Mouse (Mus musculus) erythroid progenitor cell, adult 5-6 weeks (primary cell): Measurements from ENCODE around the gene AW011738. TPM values are rescaled to one million over a fixed set of nuclear protein-coding genes. Genes with fewer than 3 reads are reported as not detected.

Source experiments
- ATAC-seq: replicated peaks from 2 replicates; pipeline ENCODE4 v1.8.0; 2016; ENCODE audit warnings: moderate number of reproducible peaks, mild to moderate bottlenecking, moderate TSS enrichment, inconsistent platforms; ENCODE audit not compliant: poor library complexity, low FRiP score, severe bottlenecking
- total RNA-seq, 2 experiments: library from RNA; stranded (forward) in 1 of 2; stranded (reverse) in 1 of 2; fragments of 150-400 nt in 1 of 2; fragments of 186-747, 209-891 nt in 1 of 2; gene quantifications; 2 replicates each; pipeline versions ENCODE4 v1.2.3 to v1.2.4; 2015 to 2017; ENCODE audit warnings: low replicate concordance in 2 of 2

The AW011738 gene
- total RNA-seq (2015; ENCODE audit: low replicate concordance) (12.2 and 17.3 TPM in 2 replicates), total RNA-seq (2017; ENCODE audit: low replicate concordance) (13.1 and 16.0 TPM in 2 replicates)

- ATAC-seq = peak; percentile 83
These were observed at the start of gene AW011738 for GRCm38 (mm10) chr4:156203001-156203412. Gene AW011738, plus strand, starts transcription at chr4:156203304.

DNA sequence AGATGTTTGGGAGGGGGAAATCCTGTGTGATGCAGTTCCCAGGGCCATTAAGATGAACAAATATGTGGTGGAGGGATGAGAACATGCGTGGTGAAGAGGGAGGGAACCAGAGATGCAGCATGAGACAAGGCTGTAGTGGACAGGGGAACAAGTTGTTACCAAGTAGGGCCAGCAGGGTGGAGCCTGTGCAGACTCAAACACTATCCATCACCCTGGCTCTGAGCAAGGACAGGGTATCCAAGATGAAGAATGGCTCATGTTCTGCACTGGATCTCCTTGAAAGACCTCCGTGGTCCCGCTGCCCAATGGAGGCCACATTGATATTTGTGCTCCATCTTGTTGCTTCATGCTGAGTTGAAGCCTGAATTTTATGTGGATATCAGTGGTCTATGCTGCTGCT lies 48.3 kb upstream of the AW011738 start:
- ATAC-seq = no peak

- ATAC-seq = 0 out of 2 replicates have a peak, but pooled peaks have one; percentile 31
These were observed 36.6 kb upstream of the AW011738 start for GRCm38 (mm10) chr4:156166477-156166876.

- ATAC-seq = 0 out of 2 replicates have a peak, but pooled peaks have one; percentile 8
These were observed 34.5 kb upstream of the AW011738 start for GRCm38 (mm10) chr4:156168611-156169010.

GRCm38 (mm10) chr4:156169129-156169528 lies 34.0 kb upstream of the AW011738 start:
- ATAC-seq = no peak

GRCm38 (mm10) chr4:156171828-156172227 lies 31.3 kb upstream of the AW011738 start:
- ATAC-seq = no peak

DNA sequence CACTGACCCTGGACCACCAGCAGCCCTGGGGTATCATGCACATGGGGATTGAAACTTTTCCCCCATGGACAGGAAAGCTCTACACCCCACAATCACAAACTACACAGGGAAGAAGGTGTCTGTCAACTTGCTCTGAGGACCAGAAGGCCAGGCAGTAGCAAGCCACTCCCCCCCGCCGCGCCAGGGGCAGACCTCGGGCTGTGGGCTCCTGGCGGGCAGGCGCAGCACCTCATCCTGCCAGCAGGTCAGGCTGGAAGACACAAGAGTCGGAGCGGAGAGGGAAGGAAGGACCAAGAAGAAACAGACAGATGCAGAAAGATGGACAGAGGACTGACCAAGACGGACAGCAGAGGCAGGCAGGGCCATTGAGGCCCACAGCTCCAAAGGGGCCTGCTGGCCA lies 25.5 kb upstream of the AW011738 start:
- ATAC-seq = no peak

- ATAC-seq = no peak
These were observed 19.4 kb upstream of the AW011738 start for GRCm38 (mm10) chr4:156183747-156184146.

DNA sequence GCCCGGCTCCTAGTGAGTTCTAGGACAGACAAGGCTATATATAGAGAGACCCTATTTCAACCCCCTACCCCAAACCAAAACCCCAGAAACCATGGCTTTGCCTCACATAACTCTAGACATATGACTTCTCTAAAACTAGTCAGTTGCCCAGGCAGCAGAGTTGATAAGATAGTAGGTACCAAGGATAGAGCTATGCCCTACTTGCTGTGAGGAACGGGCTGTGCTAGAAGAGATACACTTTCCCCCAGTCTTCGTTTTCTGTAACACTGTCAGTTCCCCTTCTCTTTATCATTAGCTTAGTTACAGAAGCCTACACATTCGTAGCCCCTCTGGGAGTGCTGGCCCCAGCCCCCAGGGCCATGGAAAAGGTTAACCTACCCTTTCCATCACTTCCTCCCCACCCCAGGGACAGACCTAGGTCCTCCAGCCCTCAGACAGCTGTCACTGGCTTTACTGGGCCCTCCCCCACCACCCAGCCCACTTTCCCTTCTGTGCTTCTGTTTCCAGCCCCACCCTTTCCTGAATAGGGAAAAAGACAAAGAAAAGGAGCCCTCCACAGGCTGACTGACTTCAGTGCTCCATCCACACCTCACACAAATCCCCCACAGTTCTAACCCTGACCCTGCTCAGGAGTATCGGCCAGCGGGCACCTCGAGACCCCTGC lies 18.7 kb upstream of the AW011738 start:
- ATAC-seq = no peak

GRCm38 (mm10) chr4:156185456-156185949 lies 17.6 kb upstream of the AW011738 start:
- ATAC-seq = no peak

- ATAC-seq = no peak
These were observed 16.9 kb upstream of the AW011738 start for GRCm38 (mm10) chr4:156185950-156186850.

GRCm38 (mm10) chr4:156188162-156188810 lies 14.8 kb upstream of the AW011738 start:
- no peak for ATAC-seq

- no peak for ATAC-seq
These were observed 14.2 kb upstream of the AW011738 start for GRCm38 (mm10) chr4:156188811-156189323.

GRCm38 (mm10) chr4:156192421-156193199 lies 10.5 kb upstream of the AW011738 start:
- ATAC-seq = peak; percentile 67

DNA sequence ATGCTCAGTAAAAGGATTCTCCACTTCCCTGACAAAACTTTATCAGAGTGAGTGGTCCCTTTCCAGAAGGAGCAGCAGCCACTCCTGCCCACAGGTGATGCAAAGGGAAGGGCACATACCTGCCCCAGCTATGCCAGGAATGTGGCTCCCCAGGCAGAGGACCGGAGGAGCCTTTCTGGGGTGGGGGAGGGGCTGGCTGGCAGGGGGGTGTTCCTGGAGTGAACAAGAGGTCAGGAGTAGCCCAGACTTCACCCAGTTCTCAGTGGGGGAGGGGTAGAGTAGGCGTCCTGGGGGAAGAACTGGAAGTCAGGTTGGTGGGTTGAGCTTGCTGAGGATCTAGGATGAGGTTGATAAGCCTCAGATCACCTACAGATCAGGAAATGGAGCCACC lies 9.9 kb upstream of the AW011738 start:
- no peak for ATAC-seq

- no peak for ATAC-seq
These were observed 9.2 kb upstream of the AW011738 start for GRCm38 (mm10) chr4:156193906-156194305.

DNA sequence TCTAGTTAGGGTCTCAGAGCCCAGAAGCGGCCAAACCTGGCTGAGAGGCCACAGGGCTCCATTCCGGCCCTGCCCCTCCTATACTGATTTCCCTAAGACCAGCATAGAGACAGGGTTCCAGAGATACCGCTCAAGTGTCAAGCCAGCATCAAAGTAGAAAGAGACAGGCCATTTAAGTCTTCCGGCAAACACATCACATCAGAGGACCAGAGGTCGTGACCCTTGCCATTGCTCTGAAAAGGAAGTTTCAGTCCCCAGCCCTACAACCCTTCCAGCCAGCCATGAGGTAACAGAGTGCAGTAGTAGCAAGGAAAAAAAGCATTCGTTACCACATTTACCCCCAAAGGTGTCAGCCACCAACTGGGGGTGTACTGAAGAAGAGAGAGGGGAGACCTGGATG lies 8.8 kb upstream of the AW011738 start:
- ATAC-seq = no peak

DNA sequence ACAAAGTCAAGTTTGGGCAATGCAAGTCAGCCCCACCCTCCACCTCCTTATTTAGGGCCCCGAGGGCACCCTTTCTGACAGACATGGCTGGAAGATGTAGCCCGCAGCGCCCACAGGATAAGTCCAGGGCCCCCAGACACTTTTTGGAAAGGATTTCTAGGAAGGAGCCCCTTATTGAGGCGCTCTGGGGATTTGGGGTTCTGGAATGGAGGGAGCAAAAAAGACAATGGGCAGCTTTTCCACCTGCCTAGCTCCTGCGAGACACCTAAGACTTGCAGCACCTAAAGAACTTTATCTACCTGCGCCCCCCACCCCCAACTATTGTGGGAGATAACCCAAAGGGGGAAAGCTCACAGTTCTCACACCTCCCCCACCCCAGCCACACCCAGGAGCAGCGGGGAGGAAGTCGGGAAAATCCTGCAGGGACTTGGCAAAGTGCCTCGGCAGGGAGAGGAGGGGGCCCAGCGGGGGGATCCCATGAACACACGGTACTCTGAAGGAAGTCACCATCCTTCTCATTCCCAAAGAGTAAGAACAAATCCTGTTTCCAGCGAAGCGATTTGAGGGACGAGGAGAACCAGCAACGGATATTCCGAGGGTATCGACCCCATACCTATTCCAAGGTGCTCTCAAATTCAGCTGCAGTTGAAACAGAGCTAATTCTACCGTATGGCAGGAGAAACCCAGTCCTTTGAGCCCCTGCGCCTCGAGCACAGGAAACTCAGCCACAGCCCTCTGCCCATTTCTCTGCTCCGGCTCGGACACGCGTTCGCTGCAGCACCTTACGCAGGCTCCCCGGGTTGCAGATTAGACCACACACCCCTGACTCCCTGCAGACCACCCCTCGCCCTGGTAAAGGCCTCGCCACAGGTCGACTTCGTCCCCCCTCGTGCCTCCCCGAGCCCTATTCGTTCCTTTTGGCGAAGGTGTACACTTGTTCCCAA lies 6.9 kb upstream of the AW011738 start:
- ATAC-seq = no peak
